Mouse (Mus musculus) stomach, postnatal 0 days (tissue): Measurements from ENCODE around the gene Apoa4.

Experiments
- CTCF ChIP-seq: IDR thresholded peaks from 2 replicates; pipeline ENCODE4 v1.5.1; 2016; ENCODE audit warnings: antibody characterized with exemption, low read depth, mild to moderate bottlenecking, moderate library complexity
- EP300 ChIP-seq: optimal IDR thresholded peaks from 2 replicates; pipeline ENCODE3; 2016; ENCODE audit warnings: antibody characterized with exemption

- TF ChIP-seq CTCF (no peak), EP300 (no peak)
Measured at GRCm38 (mm10) chr9:46198461-46198860, 42.0 kb upstream of the Apoa4 start.
